Mouse (Mus musculus) liver, embryonic 12.5 days (tissue): ENCODE data around the gene Apbb1. TPM values are rescaled to one million over a fixed set of nuclear protein-coding genes. Genes with fewer than 3 reads are reported as not detected.

Experiments used
- ATAC-seq: fragments of 200-750 bp; cut with Nextera tagmentation; 2 replicates; pipeline ENCODE4 v1.8.0; 2017; ENCODE audit warnings: moderate number of reproducible peaks, mild to moderate bottlenecking, moderate library complexity
- H3K27ac ChIP-seq: fragments of 300-500 bp; sonication (generic); 2 replicates; pipeline ENCODE4 v1.5.1; 2016; ENCODE audit warnings: mild to moderate bottlenecking
- H3K27me3 ChIP-seq: fragments of 300-500 bp; sonication (generic); replicated peaks from 2 replicates; pipeline ENCODE4 v1.6.1; 2016; ENCODE audit warnings: mild to moderate bottlenecking, moderate library complexity
- H3K36me3 ChIP-seq: fragments of 300-500 bp; sonication (generic); 2 replicates; pipeline ENCODE4 v1.6.1; 2016; ENCODE audit warnings: mild to moderate bottlenecking, moderate library complexity
- H3K4me1 ChIP-seq: fragments of 300-500 bp; sonication (generic); 2 replicates; pipeline ENCODE4 v1.6.1; 2016
- H3K4me2 ChIP-seq: fragments of 300-500 bp; sonication (generic); 2 replicates; pipeline ENCODE4 v1.6.1; 2016; ENCODE audit warnings: mild to moderate bottlenecking, moderate library complexity
- H3K4me3 ChIP-seq: fragments of 300-500 bp; sonication (generic); 2 replicates; pipeline ENCODE4 v1.5.1; 2016; ENCODE audit warnings: mild to moderate bottlenecking, moderate library complexity
- H3K9ac ChIP-seq: fragments of 300-500 bp; sonication (generic); 2 replicates; pipeline ENCODE4 v1.6.1; 2016; ENCODE audit warnings: mild to moderate bottlenecking, moderate library complexity
- H3K9me3 ChIP-seq: fragments of 300-500 bp; sonication (generic); replicated peaks from 2 replicates; pipeline ENCODE4 v1.6.1; 2016; ENCODE audit warnings: mild to moderate bottlenecking, moderate library complexity
- WGBS: fragments of 180-500 bp; shearing (Covaris S2); methylation state at CpG from one replicate; pipeline ENCODE4 v1.1.7; 2016; ENCODE audit not compliant: insufficient replicate concordance; 5-methylcytosine and 5-hydroxymethylcytosine counted together
- polyA plus RNA-seq: library from polyadenylated mRNA; unstranded; fragments of >200 nt; fragmentation: Nextera tagmentation; extraction: Ambion mirVana; gene quantifications from 2 replicates; pipeline ENCODE4 v1.2.1, GENCODE M21; 2016

Apbb1 gene
- polyA plus RNA-seq, 1 experiment from 2014 or later = 6.3 TPM

DNA sequence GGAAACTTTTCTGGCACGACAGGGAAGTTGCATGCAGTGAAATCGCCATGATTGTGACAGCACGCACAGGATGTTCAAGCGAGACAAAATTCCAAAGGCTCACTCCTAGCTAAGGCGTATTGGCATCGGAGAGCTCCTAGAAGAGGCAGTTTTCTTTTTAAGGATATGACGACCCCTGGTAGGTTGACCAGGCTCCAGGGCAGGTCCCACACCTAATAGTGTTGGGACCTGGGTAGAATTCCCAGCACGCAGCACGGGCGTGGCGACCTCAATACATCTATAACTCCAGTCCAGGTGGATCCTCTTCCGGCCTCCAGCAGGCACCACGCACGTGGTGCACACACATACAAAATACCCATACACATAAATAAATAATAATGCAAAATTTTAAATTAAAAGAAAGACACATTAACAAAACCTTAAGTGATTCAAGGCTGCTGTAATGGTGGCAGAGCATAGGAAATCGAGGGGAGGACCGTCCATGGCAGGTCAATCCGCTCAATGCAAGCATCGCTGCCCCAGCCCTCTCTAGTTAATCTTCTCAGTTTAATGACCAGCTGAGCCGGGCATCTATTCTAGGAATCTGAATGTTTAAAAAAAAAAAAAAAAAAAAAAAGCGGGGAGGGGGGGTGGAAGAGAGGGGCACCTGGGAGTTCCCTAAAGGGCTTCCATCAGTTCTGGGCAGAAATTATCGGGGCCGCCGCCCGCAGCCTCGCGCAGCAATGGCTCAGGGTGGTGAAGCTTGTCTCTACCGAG, 27.8 kb downstream of the Apbb1 start:
- 35% methylated on average over 26 of the region's 27 CpGs for WGBS
- Histone ChIP-seq H3K36me3 (peaks cover 31% of the 10 kb centered on the region), H3K4me2 (peak overlapping the region; percentile 86), H3K9ac (peak overlapping the region; percentile 82), H3K9me3 (no peaks in the 10 kb centered on the region), H3K27me3 (no peaks in the 10 kb centered on the region), H3K4me3 (peak overlapping the region; percentile 73), H3K27ac (peak overlapping the region; percentile 85; the same call in 1 of the 2 replicates), H3K4me1 (peaks cover 27% of the 10 kb centered on the region)
- ATAC-seq = no peak

DNA sequence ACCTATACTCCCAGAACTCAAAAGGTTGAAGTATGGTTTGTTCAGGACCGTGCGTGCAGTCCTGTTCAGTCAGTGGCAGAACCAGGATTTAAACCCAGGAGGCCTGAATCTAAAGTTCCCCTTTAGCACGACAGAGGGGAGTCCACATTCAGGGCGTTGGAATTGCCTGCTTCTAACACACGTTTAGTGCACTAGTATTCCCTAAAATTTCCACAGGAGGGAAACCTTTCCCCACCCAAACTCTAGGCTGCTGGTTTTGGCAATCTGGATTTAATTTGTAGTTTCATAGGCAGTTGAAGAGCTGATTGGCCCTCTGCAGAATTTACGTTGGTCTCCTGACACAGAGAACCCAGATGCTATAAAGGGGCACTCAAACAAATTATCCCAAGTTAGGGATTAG, 32.4 kb downstream of the Apbb1 start:
- Histone ChIP-seq H3K9ac (no peak overlapping the region), H3K27ac (no peak overlapping the region), H3K36me3 (no peaks in the 10 kb centered on the region), H3K27me3 (no peaks in the 10 kb centered on the region), H3K4me1 (peaks cover 7% of the 10 kb centered on the region), H3K9me3 (no peaks in the 10 kb centered on the region), H3K4me2 (no peak overlapping the region), H3K4me3 (no peak overlapping the region)
- no peak for ATAC-seq
- WGBS = 49% methylated on average over 6 of the region's 6 CpGs

DNA sequence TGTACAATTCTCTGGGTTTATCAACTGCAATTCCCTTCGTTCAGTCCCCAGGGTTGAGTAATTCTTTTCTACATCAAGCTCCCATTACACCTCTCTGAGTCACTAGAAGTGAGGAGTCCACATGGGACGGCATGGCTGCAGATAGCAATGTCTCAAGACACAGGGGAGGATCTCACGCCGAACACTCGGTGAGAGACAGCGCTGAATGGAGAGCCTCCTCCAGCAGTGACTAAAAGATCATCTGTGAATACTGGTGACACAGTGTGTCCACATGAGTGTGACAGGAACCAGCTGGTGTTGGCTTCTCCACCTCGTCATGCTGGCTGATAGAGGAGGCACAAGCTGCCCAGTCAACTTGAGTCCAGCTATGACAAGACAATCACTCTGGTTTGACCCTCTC, 33.5 kb downstream of the Apbb1 start:
- Histone ChIP-seq H3K9me3 (no peaks in the 10 kb centered on the region), H3K36me3 (no peaks in the 10 kb centered on the region), H3K9ac (no peak overlapping the region), H3K4me2 (no peak overlapping the region), H3K27ac (no peak overlapping the region), H3K4me3 (no peak overlapping the region), H3K27me3 (no peaks in the 10 kb centered on the region), H3K4me1 (no peaks in the 10 kb centered on the region)
- ATAC-seq = no peak
- 64% methylated on average over 7 of the region's 7 CpGs for WGBS

DNA sequence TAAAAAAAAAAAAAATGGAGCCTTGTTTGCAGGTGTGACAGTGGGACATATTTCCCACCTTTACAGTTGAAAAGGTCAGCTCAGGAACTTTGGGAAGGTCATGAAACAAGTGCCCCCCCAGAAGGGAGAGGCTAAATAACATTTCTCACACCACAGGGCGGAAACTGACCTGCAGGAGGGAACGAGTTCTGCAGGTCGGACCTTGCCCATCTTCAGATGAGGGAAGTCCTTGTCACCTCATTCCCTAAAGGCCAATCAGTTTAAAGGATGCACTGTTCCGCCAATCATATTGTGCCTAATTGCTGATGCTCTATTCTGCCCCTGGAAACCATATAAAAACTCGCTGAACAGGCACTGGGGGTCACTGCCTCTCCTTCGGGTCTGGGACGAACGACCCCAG, 35.5 kb downstream of the Apbb1 start:
- ATAC-seq = no peak
- Histone ChIP-seq H3K36me3 (no peaks in the 10 kb centered on the region), H3K4me3 (no peak overlapping the region), H3K4me2 (no peak overlapping the region), H3K4me1 (no peaks in the 10 kb centered on the region), H3K27ac (no peak overlapping the region), H3K9ac (no peak overlapping the region), H3K9me3 (no peaks in the 10 kb centered on the region), H3K27me3 (no peaks in the 10 kb centered on the region)
- 61% methylated on average over 8 of the region's 8 CpGs for WGBS

DNA sequence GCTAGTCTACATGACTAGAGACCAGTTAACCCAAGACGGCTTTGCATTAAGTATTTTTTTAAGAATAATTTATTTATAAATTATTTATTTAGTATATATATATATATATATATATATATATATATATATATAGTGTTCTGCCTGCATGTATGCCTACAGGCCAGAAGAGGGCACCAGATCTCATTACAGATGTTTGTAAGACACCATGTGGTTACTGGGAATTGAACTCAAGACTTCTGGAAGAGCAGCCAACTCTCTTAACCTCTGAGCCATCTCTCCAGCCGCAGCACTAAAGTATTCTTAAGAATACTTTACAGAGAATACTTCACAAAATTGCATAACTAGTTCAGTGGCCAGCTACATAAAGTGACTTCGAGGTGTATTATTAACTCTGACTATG, 47.3 kb downstream of the Apbb1 start:
- Histone ChIP-seq H3K27ac (no peak overlapping the region), H3K4me2 (no peak overlapping the region), H3K27me3 (no peaks in the 10 kb centered on the region), H3K9ac (no peak overlapping the region), H3K9me3 (no peaks in the 10 kb centered on the region), H3K36me3 (no peaks in the 10 kb centered on the region), H3K4me1 (no peaks in the 10 kb centered on the region), H3K4me3 (no peak overlapping the region)
- ATAC-seq = no peak
- WGBS = 58% methylated on average over 3 of the region's 3 CpGs

DNA sequence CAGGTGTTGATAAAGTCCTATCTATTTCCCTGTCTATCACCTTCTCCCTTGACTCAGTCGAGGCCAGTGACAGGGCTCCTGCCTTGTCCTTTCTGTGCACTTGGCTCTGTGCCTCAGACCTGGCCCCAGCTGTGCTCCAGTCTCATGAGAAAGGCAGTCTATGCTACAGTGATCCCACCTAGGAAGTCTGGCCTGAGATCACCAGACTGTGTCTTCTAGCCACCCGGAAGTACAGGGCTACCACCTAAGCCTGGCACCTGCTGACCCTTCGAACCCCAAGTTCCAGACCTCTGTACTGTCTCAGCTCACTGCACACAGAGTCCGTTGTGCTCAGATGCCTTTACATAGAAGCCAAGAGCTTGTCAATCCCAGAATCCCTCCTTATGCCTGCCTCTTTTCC, 53.4 kb downstream of the Apbb1 start:
- Histone ChIP-seq H3K4me3 (no peak overlapping the region), H3K36me3 (no peaks in the 10 kb centered on the region), H3K9ac (no peak overlapping the region), H3K4me1 (no peaks in the 10 kb centered on the region), H3K27me3 (no peaks in the 10 kb centered on the region), H3K27ac (no peak overlapping the region), H3K4me2 (no peak overlapping the region), H3K9me3 (no peaks in the 10 kb centered on the region)
- ATAC-seq = 0 out of 2 replicates have a peak, but pooled peaks have one; percentile 33
- 64% methylated on average over 4 of the region's 4 CpGs for WGBS

DNA sequence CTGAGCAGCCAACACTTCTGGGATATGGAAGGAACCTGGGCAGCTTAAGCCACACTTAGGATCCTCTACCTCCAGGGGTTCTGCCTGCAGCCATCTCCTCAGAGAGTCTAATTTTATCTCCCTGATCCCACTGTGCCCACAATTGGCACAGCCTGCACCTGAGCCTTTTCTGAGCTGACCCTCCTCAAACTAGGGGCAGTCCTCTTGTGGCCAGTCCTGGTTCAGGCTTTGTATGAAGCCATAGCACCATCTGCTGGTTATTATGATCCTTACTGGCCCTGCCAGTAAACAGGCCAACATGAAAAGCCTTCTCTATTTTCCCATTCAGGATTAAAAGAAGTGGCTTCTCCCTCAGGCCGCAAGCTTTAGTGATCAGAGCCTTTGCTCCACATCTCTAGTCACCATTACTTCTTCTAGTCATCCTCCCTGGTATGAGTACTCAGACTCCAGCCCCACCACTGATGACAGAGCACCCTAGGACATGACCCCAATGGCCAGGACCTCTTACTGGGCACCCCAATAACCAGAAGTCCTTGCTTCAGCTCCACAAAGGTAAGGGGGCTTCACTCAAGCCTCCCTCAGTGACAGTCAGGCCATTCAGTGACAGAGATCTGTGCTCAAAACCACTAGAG, 54.0 kb downstream of the Apbb1 start:
- Histone ChIP-seq H3K4me3 (no peak overlapping the region), H3K4me1 (no peaks in the 10 kb centered on the region), H3K36me3 (no peaks in the 10 kb centered on the region), H3K9me3 (no peaks in the 10 kb centered on the region), H3K9ac (no peak overlapping the region), H3K4me2 (no peak overlapping the region), H3K27me3 (no peaks in the 10 kb centered on the region), H3K27ac (no peak overlapping the region)
- WGBS = 42% methylated on average over 1 of the region's 1 CpGs
- ATAC-seq = no peak

DNA sequence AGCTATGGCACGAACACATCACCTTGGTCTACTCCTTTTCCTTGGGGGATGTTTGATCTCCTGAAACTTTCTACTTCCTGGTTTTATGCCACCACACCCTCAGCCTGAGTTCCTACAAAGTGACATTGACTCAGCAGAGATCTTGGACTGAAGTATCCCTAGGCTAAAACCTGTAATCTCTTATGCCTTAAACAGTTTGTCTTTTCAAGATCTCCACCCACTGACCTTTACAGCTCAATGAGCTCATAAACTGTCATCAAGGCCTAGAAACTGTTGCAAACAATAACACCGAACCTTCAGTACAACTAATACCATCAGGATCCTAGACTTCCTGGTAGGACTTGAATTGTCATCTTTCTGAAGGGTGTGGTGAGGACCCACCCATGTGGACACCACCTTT, 57.2 kb downstream of the Apbb1 start:
- H3K4me2 ChIP-seq = no peak overlapping the region
- no peaks in the 10 kb centered on the region for H3K27me3 ChIP-seq
- 63% methylated on average over 2 of the region's 2 CpGs for WGBS
- H3K4me3 ChIP-seq = no peak overlapping the region
- no peaks in the 10 kb centered on the region for H3K36me3 ChIP-seq
- no peak overlapping the region for H3K9ac ChIP-seq
- H3K27ac ChIP-seq = no peak overlapping the region
- H3K9me3 ChIP-seq = no peaks in the 10 kb centered on the region
- ATAC-seq = no peak
- H3K4me1 ChIP-seq = no peaks in the 10 kb centered on the region

DNA sequence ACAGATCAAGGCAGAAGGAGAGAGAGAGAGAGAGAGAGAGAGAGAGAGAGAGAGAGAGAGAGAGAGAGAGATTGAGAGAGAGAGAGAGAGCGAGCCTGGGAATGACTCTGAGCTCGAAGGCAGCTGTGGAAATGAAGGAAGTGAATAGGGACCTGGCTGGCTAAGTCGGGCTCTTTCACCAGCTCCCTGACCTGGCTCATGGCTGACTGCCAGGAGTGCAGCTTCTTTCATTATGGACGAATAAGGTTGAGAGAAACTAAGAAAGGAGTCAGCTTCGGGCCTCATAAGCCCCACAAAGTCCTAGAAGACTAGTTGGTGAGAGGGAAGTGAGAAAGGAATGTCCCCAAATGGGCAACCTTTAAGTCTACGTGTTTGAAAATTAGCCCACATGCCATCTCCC, 61.3 kb downstream of the Apbb1 start:
- no peaks in the 10 kb centered on the region for H3K27me3 ChIP-seq
- no peak overlapping the region for H3K9ac ChIP-seq
- H3K4me3 ChIP-seq = no peak overlapping the region
- H3K36me3 ChIP-seq = no peaks in the 10 kb centered on the region
- no peak overlapping the region for H3K27ac ChIP-seq
- H3K9me3 ChIP-seq = no peaks in the 10 kb centered on the region
- H3K4me2 ChIP-seq = no peak overlapping the region
- ATAC-seq = no peak
- 46% methylated on average over 6 of the region's 6 CpGs for WGBS
- H3K4me1 ChIP-seq = no peaks in the 10 kb centered on the region

DNA sequence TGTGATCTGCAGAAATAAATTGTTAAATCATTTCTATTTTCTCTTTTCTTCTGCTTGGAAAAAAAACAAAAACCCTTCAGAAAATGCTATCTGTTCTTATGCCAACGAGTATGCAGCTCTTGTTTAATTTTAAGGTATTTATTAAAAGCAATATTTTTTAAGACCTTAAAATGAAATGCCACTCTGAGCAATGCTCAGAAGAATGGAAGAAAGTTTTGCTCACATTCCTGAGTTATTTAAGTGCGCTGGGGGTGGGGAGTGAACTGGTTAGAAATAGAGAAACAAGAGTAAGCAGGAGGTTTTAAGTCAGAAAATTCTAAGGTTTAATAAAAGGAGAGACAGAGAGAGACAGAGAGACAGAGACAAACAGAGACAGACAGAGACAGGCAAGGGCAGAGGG, 61.7 kb downstream of the Apbb1 start:
- H3K36me3 ChIP-seq = no peaks in the 10 kb centered on the region
- no peak overlapping the region for H3K4me2 ChIP-seq
- H3K9me3 ChIP-seq = no peaks in the 10 kb centered on the region
- no peaks in the 10 kb centered on the region for H3K4me1 ChIP-seq
- no peak overlapping the region for H3K27ac ChIP-seq
- no peak overlapping the region for H3K4me3 ChIP-seq
- WGBS = 61% methylated on average over 2 of the region's 2 CpGs
- ATAC-seq = no peak
- no peak overlapping the region for H3K9ac ChIP-seq
- no peaks in the 10 kb centered on the region for H3K27me3 ChIP-seq

DNA sequence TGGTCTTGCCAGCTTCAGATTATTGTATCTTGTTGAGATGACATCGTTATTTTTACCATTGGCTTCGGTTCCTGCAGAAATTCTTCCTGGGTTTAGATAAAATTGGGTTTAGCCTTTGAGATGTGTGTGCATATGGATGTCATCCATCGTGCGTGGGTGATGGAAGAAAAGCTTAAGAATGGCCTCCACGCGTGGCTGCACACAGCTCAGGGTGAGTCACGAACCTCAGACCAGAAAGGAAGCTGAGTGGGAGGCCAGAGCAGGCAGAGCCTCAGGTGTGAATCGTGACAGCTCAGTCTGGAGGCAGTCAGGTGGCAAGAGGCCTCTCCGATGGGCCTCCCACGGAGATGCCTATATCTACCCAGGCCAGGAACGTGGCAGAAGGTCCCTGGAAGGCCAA, 62.1 kb downstream of the Apbb1 start:
- Histone ChIP-seq H3K27ac (no peak overlapping the region), H3K36me3 (no peaks in the 10 kb centered on the region), H3K4me3 (no peak overlapping the region), H3K27me3 (no peaks in the 10 kb centered on the region; the same call in 1 of the 2 replicates), H3K9ac (no peak overlapping the region), H3K4me2 (no peak overlapping the region), H3K4me1 (no peaks in the 10 kb centered on the region), H3K9me3 (no peaks in the 10 kb centered on the region)
- ATAC-seq = no peak
- WGBS = 61% methylated on average over 11 of the region's 11 CpGs

DNA sequence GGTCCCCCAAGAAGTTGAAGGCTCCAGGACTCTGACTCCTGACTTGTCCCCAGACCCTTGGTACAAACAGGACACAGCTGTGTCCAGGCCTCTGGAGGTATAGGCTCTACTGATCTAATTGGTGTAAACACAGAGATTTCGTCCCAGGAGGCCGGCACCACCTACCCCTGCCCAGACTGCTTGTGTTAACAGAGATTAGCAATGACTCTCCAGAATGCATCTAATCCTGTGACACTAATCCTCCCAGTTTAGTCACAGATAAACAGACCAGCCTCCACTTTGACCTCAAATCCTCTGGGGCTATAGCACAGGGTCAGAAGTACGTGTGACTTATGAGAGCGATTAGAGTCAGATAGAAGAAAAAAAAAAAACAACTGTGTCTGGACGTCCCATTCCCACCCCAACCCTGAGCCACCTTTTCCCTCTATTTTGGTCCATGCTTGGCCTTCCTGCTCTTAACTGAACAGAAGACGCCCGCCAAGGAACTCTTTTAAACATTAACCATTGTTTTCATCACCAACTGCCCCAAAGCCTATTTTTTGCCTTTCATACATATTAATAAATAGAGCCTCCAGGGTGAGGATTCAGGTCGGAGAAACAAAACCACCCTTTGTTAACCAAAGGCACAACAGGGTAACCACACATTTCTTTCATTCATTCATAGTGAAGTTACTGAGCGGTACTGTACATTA, 64.6 kb downstream of the Apbb1 start:
- Histone ChIP-seq H3K9me3 (no peaks in the 10 kb centered on the region), H3K27ac (no peak overlapping the region), H3K27me3 (peaks cover 2% of the 10 kb centered on the region; the same call in 1 of the 2 replicates), H3K4me1 (no peaks in the 10 kb centered on the region), H3K4me3 (no peak overlapping the region), H3K4me2 (no peak overlapping the region), H3K36me3 (no peaks in the 10 kb centered on the region), H3K9ac (no peak overlapping the region)
- no peak for ATAC-seq
- WGBS = 48% methylated on average over 9 of the region's 9 CpGs
